Mouse (Mus musculus) spleen, adult 2 months (tissue): Measurements from ENCODE around the gene Pde3a.

Source experiments
- CTCF ChIP-seq: fragments of 200-500 bp; IDR thresholded peaks from 2 replicates; pipeline ENCODE4 v1.5.1; 2011; ENCODE audit warnings: mild to moderate bottlenecking, inconsistent platforms; ENCODE audit not compliant: insufficient read depth, insufficient read length, insufficient replicate concordance; ENCODE audit errors: extremely low read depth
- POLR2A ChIP-seq: fragments of 200-500 bp; IDR thresholded peaks from 2 replicates; pipeline ENCODE4 v1.6.1; 2011; ENCODE audit warnings: low read depth, low read length, inconsistent platforms

GRCm38 (mm10) chr6:141494909-141495308, 245.8 kb downstream of the Pde3a start:
- TF ChIP-seq CTCF (no peak), POLR2A (no peak)
